In genomic region chr19:42668385-42669098, GRCm38 (mm10) we compare ENCODE assay signal across 8 mouse cellular contexts. TPM values are rescaled to one million over a fixed set of nuclear protein-coding genes. Genes with fewer than 3 reads are reported as not detected.
A peak's percentile ranks its signal among the peaks of the same experiment; 100 is the strongest.
DNase-seq lines count a peak whose midpoint lies in the region.

No protein-coding gene starts in this region.

- peak; percentile 23 for DNase-seq in cerebellum, adult 11-12 months
- no peak for DNase-seq in cerebellum, postnatal 4 days (ENCODE audit: low spot score in 2 of 2)
- DNase-seq in urinary bladder, adult 2 months (ENCODE audit: low spot score) = peak; percentile 11
- DNase-seq in urinary bladder, postnatal 25 days (ENCODE audit: low spot score) = no peak
- DNase-seq in kidney, adult 11 months = peak; percentile 89
- peak; percentile 76 for DNase-seq in skeletal muscle tissue, adult 2 months (ENCODE audit: low read depth, low spot score)
- DNase-seq in left cerebral cortex, postnatal 36 days (ENCODE audit: low spot score in 2 of 2) = no peak
- no peak for DNase-seq in layer of hippocampus, adult 9-11 months

- intact Hi-C loops in left cerebral cortex, postnatal 36 days (cut with DNase I) = no loop called here

RNA-seq across cellular contexts. Expression of gene Loxl4, which starts 55.9 kb away (rescaled TPM):
- polyA plus RNA-seq in urinary bladder, adult 2 months (2012; rRNA removed) = 8.7 and 9.1 TPM in 2 replicates
- under 1 TPM; 0.20 to 0.36 TPM for total RNA-seq in left cerebral cortex, postnatal 36 days (2021)

Comparison
In these comparisons a context has a peak if more than half of its experiments do, and no peak if none do; other contexts are left out.
1. DNase-seq: peak in cerebellum, adult 11-12 months (single experiment), urinary bladder, adult 2 months (single experiment), kidney, adult 11 months (single experiment) and skeletal muscle tissue, adult 2 months (single experiment); none in cerebellum, postnatal 4 days (0 of 2), urinary bladder, postnatal 25 days (single experiment), left cerebral cortex, postnatal 36 days (0 of 2) and layer of hippocampus, adult 9-11 months (single experiment).